Mouse (Mus musculus) Patski (cell line): Measurements from ENCODE around the gene Armc8. TPM values are rescaled to one million over a fixed set of nuclear protein-coding genes. Genes with fewer than 3 reads are reported as not detected.

Source experiments
- ATAC-seq: fragments of 100-300 bp; one replicate; pipeline ENCODE4 v1.8.0; 2021
- CTCF ChIA-PET: fragments of 350-600 bp; sonication (Branson Sonifier 250); formaldehyde crosslinking; loops from one replicate; lab custom pipeline; 2022; ENCODE audit warnings: inconsistent platforms; lab: Charles Lee
- POLR2A ChIA-PET: fragments of 350-600 bp; sonication (Branson Sonifier 250); formaldehyde crosslinking; loops from one replicate; lab custom pipeline; 2022; ENCODE audit warnings: antibody characterized with exemption, inconsistent platforms; lab: Charles Lee
- DNase-seq: peaks from one replicate; pipeline ENCODE4 v3.0.0-alpha.2; 2011; ENCODE audit warnings: low read depth, low spot score
- H3K27me3 ChIP-seq: fragments of 371-371 bp; one replicate; pipeline ENCODE4 v1.5.1; 2021
- CTCF ChIP-seq: fragments of 100-300 bp; IDR thresholded peaks from one replicate; pipeline ENCODE4 v1.5.1; 2021
- in situ Hi-C: fragments of 300-500 bp; cut with MboI; formaldehyde crosslinking; loops from 3 replicates; pipeline ENCODE4 v1.11.1; 2018; ENCODE audit warnings: low pct_unique_long_range_greater_than_20kb, mixed read lengths
- polyA plus RNA-seq: library from polyadenylated mRNA; unstranded; gene quantifications from one replicate; pipeline ENCODE4 v1.2.3, GENCODE M21; 2021

Gene Armc8
- polyA plus RNA-seq, 1 experiment from 2014 or later, result 22.6 TPM

- TF ChIP-seq CTCF, result no peak
- no peaks in the 10 kb centered on the region for H3K27me3 ChIP-seq
- ATAC-seq, result no peak
- POLR2A ChIA-PET, result no interaction called here
- DNase-seq, result no peak
- CTCF ChIA-PET, result no interaction called here
- in situ Hi-C loops, result no loop called here
These were observed 139.9 kb downstream of the Armc8 start for GRCm38 (mm10) chr9:99428601-99429331.

Other genes starting within 250 kb of the Armc8 start
- gene Esyt3, start 210.3 kb downstream of the Armc8 start, polyA plus RNA-seq, result 0.06 TPM
- gene Mras, start 131.5 kb downstream of the Armc8 start, polyA plus RNA-seq, result 38.2 TPM
- not detected for gene Nme9, start 117.4 kb downstream of the Armc8 start, polyA plus RNA-seq
- 18.6 TPM for gene Dbr1, start 6.9 kb upstream of the Armc8 start, polyA plus RNA-seq
- not detected for gene A4gnt, start 43.6 kb upstream of the Armc8 start, polyA plus RNA-seq
- gene Dzip1l, start 60.6 kb upstream of the Armc8 start, polyA plus RNA-seq, result 27.8 TPM
- not detected for gene Cldn18, start 148.4 kb upstream of the Armc8 start, polyA plus RNA-seq